Mouse (Mus musculus) monocyte, adult 2 months (primary cell): Measurements from ENCODE around the gene Aaed1.

Experiments used
- DNase-seq, 2 experiments: peaks; one replicate each; pipeline ENCODE4 v3.0.0; 2022; ENCODE audit warnings: low spot score in 2 of 2, low read depth in 1 of 2

Aaed1 gene

DNA sequence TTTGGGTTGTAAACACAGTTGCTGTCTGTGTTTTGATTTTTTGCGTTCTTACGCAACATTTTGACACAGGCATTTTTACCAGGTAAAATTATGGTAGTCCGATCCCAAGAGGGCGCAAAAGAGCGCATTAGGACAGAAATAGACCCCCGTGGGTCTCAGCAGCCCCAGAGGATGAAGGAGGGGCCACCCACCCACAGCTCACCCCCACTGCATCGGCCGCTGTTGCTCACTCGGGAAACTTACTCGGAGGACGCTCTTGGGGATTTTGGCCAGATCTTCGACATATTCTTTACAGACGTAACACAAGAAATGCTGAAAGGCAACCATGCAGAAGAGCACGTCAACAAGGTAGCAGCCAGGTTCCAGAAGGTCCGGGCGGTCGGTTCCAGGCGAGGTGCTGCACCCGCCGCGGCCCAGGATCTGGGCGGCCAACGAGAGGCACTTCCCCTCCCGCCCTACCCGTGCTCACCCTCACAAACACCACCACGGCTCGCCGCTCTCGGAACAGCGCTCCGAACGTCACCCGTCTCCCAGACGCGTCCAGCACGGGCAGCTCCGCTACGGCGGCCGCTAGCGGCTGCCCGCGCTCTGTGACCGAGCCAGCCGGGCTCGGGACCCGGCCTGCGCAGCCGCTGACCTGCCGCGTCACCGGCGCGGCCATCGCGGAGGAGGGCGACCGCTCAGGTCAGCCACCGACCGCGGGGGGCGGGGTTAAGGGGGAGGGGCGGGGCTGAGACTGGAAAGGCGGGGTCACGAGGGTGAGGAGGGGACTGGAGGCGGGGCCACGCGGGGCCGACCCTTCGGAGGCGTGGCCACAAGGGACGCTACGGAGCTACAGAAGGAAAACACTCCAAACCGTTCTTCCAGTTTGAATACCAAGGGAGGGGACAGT is at the start of gene Aaed1:
Gene Aaed1, minus strand, starts transcription at position 687 of the 892 bp plus-strand sequence.
- peak; percentile 52 to 74 for DNase-seq

DNA sequence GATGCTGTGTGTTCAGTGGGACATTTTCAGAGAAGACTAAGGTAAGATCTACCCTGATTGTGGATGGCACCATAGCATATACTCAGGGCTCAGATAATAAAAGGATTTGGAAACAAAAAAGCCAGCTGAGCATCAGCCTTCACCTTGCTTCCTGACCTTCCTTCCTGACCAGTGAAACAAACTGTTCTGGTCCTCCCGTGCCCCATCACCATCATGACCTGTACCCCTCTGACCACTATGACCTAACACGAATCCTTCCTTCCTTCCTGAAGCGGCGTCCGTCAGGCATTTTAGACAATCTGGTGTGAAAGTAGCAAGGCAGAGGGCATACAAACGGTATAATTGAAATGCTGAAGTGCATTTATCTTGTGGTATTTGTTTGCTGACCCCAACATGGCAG is 49.6 kb upstream of the Aaed1 start:
- no peak for DNase-seq

DNA sequence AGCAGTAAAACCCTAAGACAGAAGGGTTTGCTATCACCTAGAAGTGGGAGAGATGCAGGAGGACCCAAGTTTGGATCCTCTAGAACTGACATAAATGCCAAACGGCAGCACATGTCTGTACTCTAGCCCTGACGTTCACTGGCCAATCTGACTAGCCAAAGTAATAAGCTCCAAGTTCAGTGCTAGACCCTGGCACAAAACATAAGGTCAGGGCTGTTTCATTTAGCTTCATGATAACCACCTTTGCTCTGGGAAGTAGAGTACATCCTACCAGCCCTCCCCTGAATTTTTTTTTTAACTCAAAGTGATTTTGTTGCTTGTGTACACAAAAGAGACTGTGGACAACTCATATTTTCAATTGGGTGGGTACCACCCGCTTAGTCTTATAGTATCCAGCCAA is 48.5 kb upstream of the Aaed1 start:
- no peak for DNase-seq

DNA sequence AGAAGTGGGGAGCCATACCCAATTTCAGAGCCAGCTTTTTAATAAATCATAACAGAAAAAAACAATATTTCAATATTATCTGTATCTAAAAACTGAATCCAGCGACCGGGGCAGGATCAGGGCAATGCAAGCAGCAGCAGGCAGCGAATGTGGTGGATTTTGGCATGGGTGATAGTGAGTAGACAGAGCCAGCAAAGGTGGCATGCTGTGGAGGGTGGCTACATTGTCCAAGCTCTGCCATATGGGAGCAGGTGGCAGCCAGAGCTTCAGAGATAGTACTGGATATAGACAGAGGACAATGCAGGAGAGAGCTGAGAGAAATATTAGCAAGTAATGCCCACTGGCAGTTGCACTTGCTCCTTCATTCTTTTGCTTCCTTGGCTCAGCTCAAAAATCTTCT is 47.2 kb upstream of the Aaed1 start:
- no peak for DNase-seq

DNA sequence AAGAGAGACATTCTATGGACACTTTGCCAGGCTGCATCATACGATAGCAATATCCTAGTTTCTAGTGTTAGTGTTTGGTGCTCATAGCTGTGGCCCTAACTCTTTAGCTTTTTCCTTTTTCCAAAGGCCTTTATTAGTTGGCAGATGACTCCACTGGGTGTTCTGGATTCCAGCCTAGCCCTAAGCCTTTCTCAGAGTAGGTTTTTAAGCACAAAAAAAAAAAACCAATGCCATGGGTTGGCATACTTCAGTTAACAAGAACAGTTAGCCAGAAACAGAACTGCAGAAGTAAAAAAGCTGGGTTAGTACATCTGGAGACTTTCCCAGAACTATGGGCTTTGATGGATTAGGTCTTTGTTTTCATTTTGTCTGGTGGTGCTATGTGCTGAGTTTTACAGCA is 46.0 kb upstream of the Aaed1 start:
- no peak for DNase-seq

DNA sequence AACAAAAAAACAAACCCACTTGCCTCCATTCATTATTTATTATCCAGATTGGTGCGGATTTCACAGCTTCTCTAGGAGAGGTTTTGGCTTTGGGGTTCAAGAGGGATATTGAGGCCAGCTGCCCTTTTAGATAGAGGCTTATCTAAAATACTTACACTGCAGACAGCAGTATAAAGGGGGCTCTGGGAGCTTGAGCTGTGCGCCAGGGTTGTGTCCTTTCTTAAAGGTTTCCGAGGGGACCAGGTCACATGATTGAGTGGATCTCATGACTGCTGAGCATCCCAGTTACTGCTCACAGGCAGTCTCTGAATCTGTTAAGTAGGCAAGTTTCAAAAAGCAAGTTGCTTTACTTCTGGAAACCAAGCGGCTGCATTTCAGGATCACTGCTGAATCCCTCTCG is 44.9 kb upstream of the Aaed1 start:
- DNase-seq: no peak

DNA sequence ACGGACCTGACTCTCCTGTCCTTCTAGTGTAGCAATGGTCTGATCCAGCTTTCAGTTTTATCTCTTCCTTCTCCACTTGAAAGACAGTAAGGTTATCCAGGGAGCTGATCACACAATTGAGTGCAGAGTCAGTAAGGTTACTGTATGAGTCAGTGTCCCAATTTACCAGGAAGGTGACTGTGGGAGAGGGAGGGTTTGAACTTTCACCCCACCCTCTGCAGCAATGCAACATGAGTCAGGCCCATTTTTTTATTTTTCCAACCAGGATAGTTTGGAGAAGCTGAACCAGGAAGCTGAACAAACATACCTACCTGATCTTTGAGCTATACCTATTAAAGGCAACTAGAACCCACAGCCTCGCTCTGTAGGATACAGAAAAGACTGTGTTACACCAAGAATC is 37.0 kb upstream of the Aaed1 start:
- DNase-seq: no peak

DNA sequence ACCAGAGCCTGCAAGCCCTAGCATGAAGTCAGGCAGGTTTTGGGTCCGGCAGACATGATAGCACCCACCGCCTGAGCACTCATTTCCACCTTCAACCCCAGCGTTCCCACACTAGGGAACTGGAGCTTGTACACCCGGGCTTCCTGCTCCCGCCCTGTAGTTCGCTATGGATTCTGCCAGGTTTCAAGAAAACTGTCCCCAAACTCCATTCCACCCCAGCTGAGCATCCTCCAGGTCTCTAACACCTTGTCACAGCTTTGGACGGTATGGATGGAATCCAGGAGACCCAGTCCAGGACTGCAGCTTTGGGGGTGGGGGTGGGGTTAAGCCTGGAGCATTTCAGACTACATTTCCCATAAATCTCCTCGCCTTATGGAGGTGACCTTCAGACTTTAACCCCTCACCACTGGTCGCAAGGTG is 31.6 kb upstream of the Aaed1 start:
- DNase-seq: no peak

DNA sequence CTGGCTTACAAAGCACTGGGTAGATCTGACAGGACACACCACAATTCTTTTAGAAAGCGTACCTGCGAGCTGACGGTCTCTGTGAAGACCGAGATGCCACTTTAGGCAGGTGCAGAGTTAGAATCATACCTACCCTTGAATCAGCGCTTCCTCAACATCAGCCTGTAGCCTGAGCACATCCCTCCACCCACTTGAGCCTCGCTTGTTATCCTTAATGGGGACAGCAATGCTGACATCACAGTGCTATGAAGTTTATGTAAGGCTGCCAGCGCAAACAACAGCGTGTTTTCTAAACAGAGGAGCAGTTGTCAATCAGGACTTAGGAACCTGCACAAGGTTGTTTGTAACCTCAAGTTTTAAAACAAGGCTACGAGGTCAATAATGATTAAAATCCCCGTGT is 31.1 kb upstream of the Aaed1 start:
- DNase-seq: no peak

DNA sequence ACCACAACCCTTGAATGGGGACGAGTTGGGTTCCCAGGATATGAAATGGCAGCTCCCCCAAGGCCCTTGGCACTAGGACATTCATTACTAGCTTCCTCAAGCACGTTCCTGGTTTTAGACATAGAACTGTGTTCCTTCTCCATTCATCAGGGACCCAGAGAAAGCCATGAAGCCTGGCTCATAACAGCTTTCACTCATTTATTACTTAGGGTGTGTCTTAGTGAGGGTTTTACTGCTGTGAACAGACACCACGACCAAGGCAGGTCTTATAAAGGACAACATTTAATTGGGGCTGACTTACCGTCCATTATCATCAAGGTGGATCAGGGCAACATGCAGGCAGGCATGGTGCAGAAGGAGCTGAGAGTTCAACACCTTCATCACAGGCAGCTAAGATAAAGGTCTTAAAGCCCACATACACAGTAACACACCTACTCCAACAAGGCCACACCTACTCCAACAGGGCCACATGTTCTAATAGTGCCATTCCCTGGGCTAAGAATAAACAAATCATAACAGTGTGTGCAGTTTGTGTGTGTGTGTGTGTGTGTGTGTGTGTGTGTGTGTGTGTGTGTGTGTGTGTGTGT is 23.1 kb upstream of the Aaed1 start:
- no peak for DNase-seq

DNA sequence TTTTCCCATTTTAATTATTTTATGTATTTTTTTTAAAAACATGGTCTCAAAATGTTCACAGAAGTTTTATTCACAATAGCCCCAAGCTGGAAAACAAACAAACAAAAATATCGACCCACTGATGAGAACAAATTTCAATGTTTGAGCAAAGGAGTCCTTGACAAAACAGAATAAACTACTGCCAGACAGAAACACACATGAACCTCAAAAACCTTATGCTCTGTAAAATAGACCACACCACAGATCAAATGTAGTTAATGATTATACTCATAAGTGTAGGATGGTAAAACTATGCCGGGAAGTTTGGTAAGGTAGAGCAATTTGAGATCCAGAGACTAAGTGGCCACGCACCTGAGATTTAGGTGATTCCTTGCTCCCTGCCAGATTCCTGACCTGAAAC is 20.6 kb upstream of the Aaed1 start:
- DNase-seq: no peak

DNA sequence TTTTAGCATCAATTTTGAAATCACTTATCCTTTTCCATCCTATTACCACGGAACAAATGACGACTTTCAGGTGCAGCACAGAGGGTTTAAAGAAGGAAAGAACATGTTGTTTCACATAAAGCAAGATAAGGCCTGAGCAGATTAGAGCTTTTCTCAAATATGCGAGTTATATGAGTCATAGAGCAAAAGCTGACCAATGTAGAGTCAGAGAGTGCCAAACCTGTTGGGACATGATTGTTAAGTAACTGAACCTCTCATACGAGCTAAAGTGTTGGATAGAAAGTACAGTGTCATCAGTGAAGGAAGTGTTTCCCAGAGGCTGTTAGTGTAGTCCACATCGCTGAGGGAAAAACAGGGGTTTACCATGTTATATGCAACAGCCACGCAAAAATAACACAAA is 19.8 kb upstream of the Aaed1 start:
- DNase-seq: no peak

DNA sequence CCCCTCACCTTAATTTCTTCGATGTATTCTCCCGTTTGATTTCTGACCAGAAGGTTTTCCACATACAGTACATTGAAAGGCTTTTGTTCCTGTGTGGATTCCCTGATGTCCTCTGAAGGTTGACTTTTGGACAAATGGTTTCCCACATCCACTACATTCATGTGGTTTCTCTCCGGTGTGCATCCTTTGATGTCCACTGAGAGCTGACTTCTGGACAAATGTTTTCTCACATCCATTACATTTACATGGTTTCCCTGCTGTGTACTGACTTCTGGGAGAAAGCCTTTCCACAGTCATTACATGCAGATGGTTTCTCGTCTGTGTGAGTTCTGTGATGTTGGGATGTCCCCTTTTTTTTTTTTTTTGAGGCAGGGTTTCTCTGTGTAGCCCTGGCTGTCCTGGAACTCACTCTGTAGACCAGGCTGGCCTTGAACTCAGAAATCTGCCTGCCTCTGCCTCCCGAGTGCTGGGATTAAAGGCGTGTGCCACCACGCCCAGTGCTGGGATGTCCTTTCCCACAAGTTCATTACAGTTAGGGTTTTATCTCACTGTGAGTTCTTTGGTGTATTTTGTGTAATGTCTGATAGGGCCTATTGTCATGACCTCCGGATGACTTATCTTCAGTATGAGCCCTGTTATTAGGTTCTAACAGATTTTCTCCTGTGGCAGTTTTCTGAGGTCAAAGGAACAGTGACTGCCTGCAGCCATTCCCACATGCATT is 10.2 kb upstream of the Aaed1 start:
- DNase-seq: no peak

DNA sequence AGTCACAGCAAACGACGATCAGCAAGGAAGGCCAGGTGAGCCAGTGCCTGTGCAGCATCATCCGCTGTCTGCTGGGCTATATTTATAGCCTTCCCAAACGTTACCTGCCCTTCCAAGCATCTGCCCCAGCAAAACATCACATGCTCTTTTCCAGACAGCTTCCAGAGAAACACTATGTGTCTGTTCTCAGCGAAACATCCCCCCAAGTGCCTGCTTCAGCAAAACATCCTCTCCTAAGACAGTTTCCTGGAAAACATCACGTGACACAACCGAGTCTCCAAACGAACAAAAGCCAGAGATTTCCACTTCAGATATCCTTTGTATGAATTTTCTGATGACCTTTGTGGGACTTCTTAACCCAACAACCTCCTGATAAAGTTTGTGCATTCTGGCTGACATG is 7.8 kb upstream of the Aaed1 start:
- no peak for DNase-seq

DNA sequence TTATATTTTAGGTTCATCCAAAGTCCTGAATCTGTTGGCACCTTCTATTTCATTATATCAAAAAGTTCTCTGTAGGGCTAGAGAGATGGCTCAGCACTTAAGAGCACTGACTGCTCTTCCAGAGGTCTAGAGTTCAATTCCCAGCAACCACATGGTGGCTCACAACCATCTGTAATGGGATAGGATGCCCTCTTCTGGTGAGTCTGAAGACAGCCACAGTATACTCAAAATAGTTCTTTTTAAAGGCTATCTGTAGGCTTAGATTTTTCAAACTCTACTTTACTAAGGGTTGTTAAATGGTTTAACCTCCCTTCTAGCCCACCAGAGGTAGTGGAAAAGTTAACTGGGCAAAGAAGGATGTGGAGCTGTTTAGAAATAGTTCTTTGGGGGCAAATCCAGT is 7.3 kb upstream of the Aaed1 start:
- DNase-seq: no peak

DNA sequence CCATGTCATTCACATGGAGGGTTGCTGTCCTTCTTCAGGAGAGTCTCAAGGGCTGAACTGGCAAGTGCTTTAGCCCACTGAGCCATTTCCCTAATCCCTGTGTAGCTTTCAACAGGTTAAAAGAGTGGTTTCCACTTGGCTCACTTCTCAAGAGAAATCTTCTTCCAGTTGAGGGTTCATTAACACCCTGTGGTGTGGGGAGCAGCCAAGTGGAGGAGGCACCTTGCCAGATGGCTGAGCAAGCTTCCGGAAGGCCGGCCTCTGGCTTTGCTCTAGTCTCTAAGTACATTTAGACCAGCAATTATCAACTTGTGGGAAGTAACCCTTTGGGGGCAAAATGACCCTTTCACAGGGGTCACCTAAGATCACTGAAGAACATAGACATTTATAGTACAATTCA is 5.8 kb upstream of the Aaed1 start:
- no peak for DNase-seq

DNA sequence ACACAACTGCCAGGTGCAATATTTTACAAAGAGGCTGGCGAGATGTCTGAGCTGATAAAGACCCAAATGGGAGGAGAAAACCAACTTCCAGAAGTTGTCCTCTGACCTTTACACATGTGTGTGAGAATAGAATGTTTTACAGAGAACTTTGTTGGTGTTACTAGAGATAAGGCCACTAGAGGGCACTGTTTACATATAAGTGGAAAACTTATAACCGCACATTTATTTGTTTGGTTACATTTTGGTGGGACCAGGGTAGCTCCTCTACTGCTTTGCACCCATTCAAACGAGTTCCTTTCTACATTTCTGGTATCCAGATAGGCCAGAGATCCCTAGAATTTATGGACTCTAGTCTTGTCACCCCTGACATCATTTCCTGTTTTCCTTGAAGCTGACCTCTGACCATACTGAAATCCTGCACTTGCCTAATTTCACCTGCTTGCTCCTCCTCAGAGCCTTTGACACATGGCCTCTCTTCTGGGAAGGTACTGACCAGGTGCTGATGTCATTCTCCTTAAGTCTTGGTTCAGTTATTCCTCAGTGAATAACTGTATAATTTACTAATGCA is 3.1 kb upstream of the Aaed1 start:
- DNase-seq: no peak

DNA sequence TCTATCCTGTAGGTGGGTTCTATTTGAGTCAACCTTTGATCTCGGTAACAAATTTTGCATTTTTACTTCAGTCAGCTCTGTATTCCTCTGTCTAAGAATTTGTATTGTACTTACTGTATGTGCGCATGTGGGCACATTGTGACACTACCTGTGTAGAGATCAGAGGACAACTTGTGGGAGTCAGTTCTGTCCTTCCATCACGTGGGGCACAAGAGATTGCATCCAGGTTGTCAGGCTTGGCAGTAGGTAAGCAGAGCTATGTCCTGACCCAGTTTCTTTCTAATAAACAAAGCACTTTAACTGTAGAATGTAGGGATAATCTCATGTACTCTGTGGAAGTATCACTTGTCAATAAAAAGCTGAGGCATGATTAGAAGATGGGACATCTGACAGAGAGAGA is 1.5 kb upstream of the Aaed1 start:
- no peak for DNase-seq

DNA sequence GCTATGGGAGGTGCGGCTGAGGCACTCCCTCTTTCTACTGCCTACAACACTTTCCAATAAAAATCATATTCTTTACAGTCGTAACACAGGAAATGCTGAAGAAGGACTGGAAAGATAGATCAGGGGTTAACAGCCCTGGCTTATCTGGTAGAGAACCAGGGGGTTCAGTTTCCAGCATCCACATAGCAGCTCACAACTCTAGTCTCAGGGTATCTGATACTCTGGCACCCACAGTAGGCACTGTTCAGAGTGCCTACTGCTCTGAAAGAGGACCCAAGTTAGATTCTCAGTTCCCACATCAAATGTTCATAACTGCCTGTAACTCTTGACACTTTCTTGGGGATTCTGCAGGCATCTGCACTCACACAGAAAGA is 393 bp upstream of the Aaed1 start:
- DNase-seq: no peak

DNA sequence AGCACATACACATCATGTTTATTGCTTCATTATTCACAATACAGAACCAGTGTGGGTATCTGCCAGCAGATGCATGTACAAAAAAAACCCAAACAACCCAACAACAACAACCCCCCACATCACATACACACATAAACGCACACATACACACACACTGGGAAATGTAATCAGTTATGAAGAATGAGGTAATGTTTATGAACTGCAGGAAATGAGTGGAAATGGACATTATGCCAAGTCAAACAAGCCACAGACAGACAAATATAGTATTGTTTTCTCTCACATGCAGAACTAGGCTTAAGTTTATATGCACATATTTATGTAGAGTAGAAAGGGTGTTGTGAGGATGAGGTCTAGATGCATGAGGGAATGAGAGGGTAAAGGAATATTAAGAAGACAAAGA is 1.2 kb downstream of the Aaed1 start:
- no peak for DNase-seq

DNA sequence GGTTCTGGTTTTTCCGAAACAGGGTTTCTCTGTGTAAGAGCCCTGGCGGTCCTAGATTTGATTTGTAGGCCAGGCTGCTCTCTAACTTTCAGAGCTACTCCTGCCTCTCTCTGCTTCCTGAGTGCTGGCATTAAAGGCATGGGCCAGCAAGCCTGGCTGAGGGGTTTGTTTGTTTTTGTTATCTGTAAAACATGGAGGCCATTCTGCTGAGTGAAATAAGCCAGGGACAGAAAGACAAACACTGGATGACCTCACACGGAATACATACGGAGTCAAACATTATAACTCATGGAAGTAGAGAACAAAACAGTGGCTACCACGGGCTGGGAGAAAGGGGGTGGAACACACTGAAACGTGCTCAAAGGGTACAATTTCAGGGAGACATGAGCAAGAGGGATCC is 1.9 kb downstream of the Aaed1 start:
- no peak for DNase-seq

DNA sequence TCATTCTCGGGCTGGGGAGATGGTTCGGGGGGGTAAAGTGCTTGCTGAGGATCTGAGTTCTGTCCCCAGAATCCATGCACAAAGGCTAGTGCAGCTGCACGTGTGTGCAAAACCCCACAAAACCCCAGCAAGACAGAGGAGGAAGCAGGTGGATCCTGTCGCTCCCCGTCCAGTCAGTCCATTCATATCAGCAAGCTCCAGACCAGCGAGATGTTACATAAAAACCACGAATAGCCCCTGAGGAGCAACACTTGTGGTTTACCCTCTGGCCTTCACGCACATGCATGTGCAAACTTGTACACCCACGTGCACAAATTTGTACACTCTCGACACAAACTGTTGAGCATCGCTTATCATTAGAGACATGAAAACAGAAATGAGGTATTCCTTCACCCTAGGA is 2.7 kb downstream of the Aaed1 start:
- DNase-seq: no peak
